Mouse (Mus musculus) intestine, embryonic 14.5 days (tissue): ENCODE results near the gene A930009A15Rik. TPM values are rescaled to one million over a fixed set of nuclear protein-coding genes. Genes with fewer than 3 reads are reported as not detected.

Experiments used
- ATAC-seq: fragments of 200-750 bp; cut with Nextera tagmentation; replicated peaks from 2 replicates; pipeline ENCODE4 v1.8.0; 2017; ENCODE audit warnings: low read depth, moderate number of reproducible peaks, moderate TSS enrichment, moderate library complexity; ENCODE audit not compliant: low FRiP score, low TSS enrichment
- DNase-seq: peaks from one replicate; pipeline ENCODE4 v3.0.0-alpha.2; 2018; ENCODE audit warnings: low spot score
- H3K27ac ChIP-seq: fragments of 300-500 bp; sonication (generic); 2 replicates; pipeline ENCODE4 v1.5.1; 2014; ENCODE audit warnings: low read depth, mild to moderate bottlenecking, control low read depth
- H3K27me3 ChIP-seq: fragments of 300-500 bp; sonication (generic); replicated peaks from 2 replicates; pipeline ENCODE4 v1.6.1; 2014; ENCODE audit warnings: low read length, control low read depth; ENCODE audit not compliant: control insufficient read depth, insufficient read depth
- H3K36me3 ChIP-seq: fragments of 300-500 bp; sonication (generic); 2 replicates; pipeline ENCODE4 v1.6.1; 2014; ENCODE audit warnings: low read length, control low read depth; ENCODE audit not compliant: control insufficient read depth, insufficient read depth
- H3K4me1 ChIP-seq: fragments of 300-500 bp; sonication (generic); replicated peaks from 2 replicates; pipeline ENCODE4 v1.6.1; 2014; ENCODE audit warnings: low read length, control low read depth, mixed read lengths; ENCODE audit not compliant: control insufficient read depth, insufficient read depth
- H3K4me2 ChIP-seq: fragments of 300-500 bp; sonication (generic); 2 replicates; pipeline ENCODE4 v1.6.1; 2014; ENCODE audit warnings: low read length
- H3K4me3 ChIP-seq: fragments of 300-500 bp; sonication (generic); 2 replicates; pipeline ENCODE4 v1.5.1; 2014; ENCODE audit warnings: low read depth, low read length, control low read depth, mixed read lengths
- H3K9ac ChIP-seq: fragments of 300-500 bp; sonication (generic); 2 replicates; pipeline ENCODE4 v1.6.1; 2014; ENCODE audit warnings: mild to moderate bottlenecking, low read length
- H3K9me3 ChIP-seq: fragments of 300-500 bp; sonication (generic); 2 replicates; pipeline ENCODE4 v1.6.1; 2016; ENCODE audit warnings: low read length, control low read depth; ENCODE audit not compliant: control insufficient read depth
- WGBS: fragments of 180-500 bp; shearing (Covaris S2); extraction: QIAGEN DNeasy Blood & Tissue Kit; methylation state at CpG from one replicate; pipeline ENCODE4 v1.1.7; 2014; 5-methylcytosine and 5-hydroxymethylcytosine counted together
- polyA plus RNA-seq: library from polyadenylated mRNA; unstranded; fragments of >200 nt; fragmentation: Nextera tagmentation; extraction: Ambion mirVana; gene quantifications from 2 replicates; pipeline ENCODE4 v1.2.1, GENCODE M21; 2014

The A930009A15Rik gene
- polyA plus RNA-seq, 1 experiment from 2014 or later = not detected

- H3K4me3 ChIP-seq = peak overlapping the region; percentile 51
- DNase-seq (peak; percentile 83), ATAC-seq (peak; percentile 54)
- no peak overlapping the region for H3K27ac ChIP-seq
- no peaks in the 10 kb centered on the region for H3K36me3 ChIP-seq
- H3K4me1 ChIP-seq = peaks cover 10% of the 10 kb centered on the region
- H3K27me3 ChIP-seq = peaks cover 50% of the 10 kb centered on the region
- WGBS = under 1% methylated on average over 41 of the region's 41 CpGs
- H3K4me2 ChIP-seq = peak overlapping the region; percentile 91
- H3K9ac ChIP-seq = no peak overlapping the region
- H3K9me3 ChIP-seq = no peaks in the 10 kb centered on the region
These were observed 16.8 kb downstream of the A930009A15Rik start for GRCm38 (mm10) chr10:115586246-115587231.

- Histone ChIP-seq H3K27me3 (peaks cover 50% of the 10 kb centered on the region), H3K36me3 (no peaks in the 10 kb centered on the region), H3K27ac (no peak within 1 kb of the TSS), H3K9ac (peak within 1 kb of the TSS; percentile 27), H3K9me3 (no peaks in the 10 kb centered on the region), H3K4me3 (peak within 1 kb of the TSS; percentile 51), H3K4me2 (peak within 1 kb of the TSS; percentile 91), H3K4me1 (peaks cover 10% of the 10 kb centered on the region)
- WGBS = under 1% methylated on average over 45 of the region's 47 CpGs
- peak; percentile 85 for DNase-seq
- peak; percentile 82 for ATAC-seq
These were observed 17.6 kb downstream of the A930009A15Rik start, which contains the start of gene Lgr5 for GRCm38 (mm10) chr10:115587301-115587969. TSS of gene Lgr5 (minus strand) at chr10:115587780.

DNA sequence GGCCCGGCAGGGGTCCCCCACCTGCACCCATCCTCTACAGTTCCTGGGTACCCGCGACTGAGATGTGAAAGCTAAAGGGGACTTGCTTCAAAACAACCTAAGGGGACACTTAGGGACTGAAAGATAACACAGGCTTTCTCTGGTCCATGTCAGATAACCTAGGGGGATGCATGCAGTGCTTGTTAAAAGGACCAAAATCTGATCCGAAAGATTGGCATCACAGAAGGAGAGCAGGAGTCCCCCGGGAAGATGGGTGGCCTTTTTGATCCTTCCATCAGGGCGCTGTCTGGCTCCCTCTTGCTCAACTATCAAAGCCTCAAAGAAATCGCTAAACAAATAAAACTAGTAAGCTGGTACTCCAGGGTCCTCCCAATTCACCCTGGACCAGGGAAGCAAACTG is 18.2 kb downstream of the A930009A15Rik start:
- Histone ChIP-seq H3K36me3 (no peaks in the 10 kb centered on the region), H3K4me1 (peaks cover 10% of the 10 kb centered on the region), H3K9me3 (no peaks in the 10 kb centered on the region), H3K4me2 (peak overlapping the region; percentile 91), H3K27ac (no peak overlapping the region), H3K9ac (no peak overlapping the region), H3K4me3 (peak overlapping the region; percentile 51), H3K27me3 (peaks cover 50% of the 10 kb centered on the region)
- ATAC-seq (no peak), DNase-seq (no peak)
- WGBS = under 1% methylated on average over 7 of the region's 7 CpGs

GRCm38 (mm10) chr10:115593221-115593620 is 23.4 kb downstream of the A930009A15Rik start:
- H3K4me1 ChIP-seq = 0 out of 2 replicates have a peak, but pooled peaks cover 1% of the 10 kb centered on the region
- WGBS = 32% methylated on average over 11 of the region's 11 CpGs
- no peak for DNase-seq
- H3K4me3 ChIP-seq = no peak overlapping the region
- H3K9me3 ChIP-seq = no peaks in the 10 kb centered on the region
- ATAC-seq = no peak
- H3K36me3 ChIP-seq = no peaks in the 10 kb centered on the region
- H3K27ac ChIP-seq = no peak overlapping the region
- no peak overlapping the region; the same call in 1 of the 2 replicates for H3K4me2 ChIP-seq
- H3K9ac ChIP-seq = no peak overlapping the region
- H3K27me3 ChIP-seq = peaks cover 9% of the 10 kb centered on the region

DNA sequence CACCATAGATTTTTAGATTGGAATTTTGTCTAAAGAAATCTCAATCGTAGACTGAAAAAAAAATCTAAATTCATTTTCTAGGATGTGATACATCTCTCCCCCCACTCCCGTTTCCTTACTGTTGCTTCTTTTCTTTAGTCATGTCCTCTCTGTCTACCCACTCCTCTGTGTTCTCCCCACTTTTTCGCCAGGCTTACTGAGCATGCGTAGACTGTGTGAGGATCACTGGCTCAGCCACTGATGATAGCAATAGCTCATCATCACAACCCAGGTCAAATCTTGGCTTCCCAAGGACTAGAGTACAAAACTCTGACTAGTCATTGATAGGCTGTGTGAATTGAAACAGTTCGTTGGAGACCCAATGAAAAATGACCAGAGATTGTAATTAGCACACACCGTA is 23.9 kb downstream of the A930009A15Rik start:
- Histone ChIP-seq H3K27me3 (peaks cover 7% of the 10 kb centered on the region; the same call in 1 of the 2 replicates), H3K4me2 (no peak overlapping the region), H3K4me1 (no peaks in the 10 kb centered on the region), H3K9ac (no peak overlapping the region), H3K36me3 (no peaks in the 10 kb centered on the region), H3K4me3 (no peak overlapping the region), H3K9me3 (no peaks in the 10 kb centered on the region), H3K27ac (no peak overlapping the region)
- ATAC-seq (no peak), DNase-seq (no peak)
- 81% methylated on average over 6 of the region's 6 CpGs for WGBS

GRCm38 (mm10) chr10:115595748-115596147 is 26.0 kb downstream of the A930009A15Rik start:
- Histone ChIP-seq H3K4me1 (no peaks in the 10 kb centered on the region), H3K27ac (no peak overlapping the region), H3K9ac (no peak overlapping the region), H3K9me3 (no peaks in the 10 kb centered on the region), H3K27me3 (no peaks in the 10 kb centered on the region), H3K36me3 (no peaks in the 10 kb centered on the region), H3K4me2 (no peak overlapping the region), H3K4me3 (no peak overlapping the region)
- 89% methylated on average over 1 of the region's 1 CpGs for WGBS
- no peak for DNase-seq
- ATAC-seq = no peak

DNA sequence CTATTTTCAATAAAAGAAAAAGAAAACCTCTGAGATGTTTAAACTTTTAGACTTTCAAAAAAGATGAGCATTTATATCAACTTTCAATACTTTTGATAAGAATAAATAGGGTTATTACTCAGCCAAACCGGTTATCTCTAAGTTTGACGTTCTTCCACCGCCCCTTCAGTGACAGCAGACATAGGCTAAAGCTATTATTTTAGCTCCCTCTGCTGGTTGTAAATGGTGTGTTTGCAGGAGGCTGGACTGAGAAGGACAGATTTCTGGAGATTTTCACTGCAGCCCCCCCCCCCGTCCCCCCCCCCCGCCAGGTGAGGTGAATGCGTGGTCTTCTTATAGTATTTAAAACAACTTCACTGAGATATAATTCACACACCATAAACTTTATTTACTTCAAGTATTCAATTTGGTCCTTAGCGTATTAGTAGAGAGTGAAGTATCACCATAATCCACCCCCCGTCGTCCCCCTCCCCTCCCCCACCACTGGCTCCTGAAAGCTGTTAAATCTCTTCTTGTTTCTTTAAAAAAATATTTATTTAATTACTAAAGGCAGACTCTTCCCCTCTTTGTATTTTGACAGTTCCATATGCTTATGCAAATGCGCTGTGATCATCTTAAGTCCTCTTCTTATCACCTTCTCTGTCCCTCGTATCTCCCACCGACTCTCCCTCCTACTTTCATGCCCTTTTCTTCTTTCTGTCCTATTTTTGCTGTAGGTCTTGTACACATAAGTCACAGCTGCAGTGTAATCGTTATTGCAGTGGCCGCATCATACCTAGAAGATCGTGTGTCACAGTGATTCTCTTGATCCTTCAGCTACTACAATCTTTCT is 47.9 kb downstream of the A930009A15Rik start:
- Histone ChIP-seq H3K4me3 (no peak overlapping the region), H3K4me2 (peak overlapping the region; percentile 43), H3K27me3 (no peaks in the 10 kb centered on the region), H3K9me3 (no peaks in the 10 kb centered on the region), H3K9ac (no peak overlapping the region), H3K4me1 (0 out of 2 replicates have a peak, but pooled peaks cover 4% of the 10 kb centered on the region), H3K36me3 (no peaks in the 10 kb centered on the region), H3K27ac (no peak overlapping the region)
- no peak for DNase-seq
- ATAC-seq = peak; percentile 55; the same call in 1 of the 2 replicates
- WGBS = 17% methylated on average over 12 of the region's 15 CpGs
